ENCODE assay signal across 8 mouse cellular contexts in genomic region chr2:32167819-32168218, GRCm38 (mm10). TPM values are rescaled to one million over a fixed set of nuclear protein-coding genes. Genes with fewer than 3 reads are reported as not detected.
DNase-seq lines count a peak whose midpoint lies in the region; ATAC-seq and TF ChIP-seq lines count a peak whose summit lies in the region.

No protein-coding gene starts in this region.

- H3K36me3 ChIP-seq in ES-E14 (ENCODE audit: control insufficient read depth, insufficient read depth, low read length, poor library complexity, severe bottlenecking): peaks cover 5% of the 10 kb centered on the region; the same call in 1 of the 2 replicates
- H3K36me3 ChIP-seq in hindbrain, embryonic 12.5 days: no peaks in the 10 kb centered on the region

- no peak for TF ChIP-seq CTCF in bone marrow, adult 2 months (IDR thresholded peaks at IDR 0.05; ENCODE audit: control insufficient read depth, insufficient read depth, low read length)
- TF ChIP-seq CTCF in left cerebral cortex, adult 2 months (IDR thresholded peaks at IDR 0.05): peak; percentile 32

- ATAC-seq in frontal cortex, adult (ENCODE audit: low TSS enrichment): peak; percentile 66
- peak; percentile 76 for ATAC-seq in hindbrain, embryonic 12.5 days (ENCODE audit: low FRiP score)

- H3K9me3 ChIP-seq in ES-E14 (ENCODE audit: control insufficient read depth, insufficient read depth, low read depth, low read length): no peaks in the 10 kb centered on the region
- no peaks in the 10 kb centered on the region for H3K9me3 ChIP-seq in hindbrain, embryonic 12.5 days (replicated peaks)

- WGBS in bone marrow, adult 2 months: 2% methylated on average over 7 of the region's 7 CpGs
- 2% methylated on average over 7 of the region's 7 CpGs for WGBS in hindbrain, embryonic 12.5 days

- no peaks in the 10 kb centered on the region for H3K27me3 ChIP-seq in hindbrain, embryonic 12.5 days

- H3K27ac ChIP-seq in ES-E14 (ENCODE audit: insufficient read depth, low read depth, low read length, poor library complexity, severe bottlenecking): peak overlapping the region; percentile 98
- peak overlapping the region; percentile 68 for H3K27ac ChIP-seq in bone marrow, adult 2 months (ENCODE audit: control insufficient read depth, insufficient read depth, low read depth, low read length, poor library complexity)
- peak overlapping the region; percentile 86 for H3K27ac ChIP-seq in hindbrain, embryonic 12.5 days
- H3K27ac ChIP-seq in left cerebral cortex, adult 2 months: peak overlapping the region; percentile 89

- H3K4me3 ChIP-seq in ES-E14 (ENCODE audit: insufficient read depth in 1 of 2, low read depth in 1 of 2, low read length in 2 of 2, poor library complexity in 1 of 2, severe bottlenecking in 1 of 2): peak overlapping the region; percentile 58 to 71
- H3K4me3 ChIP-seq in bone marrow, adult 2 months (replicated peaks; ENCODE audit: control insufficient read depth, low read depth, low read length): no peak overlapping the region
- H3K4me3 ChIP-seq in hindbrain, embryonic 12.5 days: peak overlapping the region; percentile 12; the same call in 1 of the 2 replicates
- H3K4me3 ChIP-seq in left cerebral cortex, adult 2 months: peak overlapping the region; percentile 15; the same call in 1 of the 2 replicates

- intact Hi-C loops in left cerebral cortex, adult 2 months (cut with DNase I): no loop called here

- TF ChIP-seq POLR2A in bone marrow, adult 2 months (IDR thresholded peaks at IDR 0.05; ENCODE audit: borderline replicate concordance, control insufficient read depth, low read depth, low read length): no peak

- in situ Hi-C loops in ES-E14 (cut with MboI; ENCODE audit: low sequenced_read_pairs in 2 of 2, unreplicated experiment in 2 of 2): no loop called here

- H3K4me2 ChIP-seq in hindbrain, embryonic 12.5 days (replicated peaks): peak overlapping the region; percentile 40

- no peak for DNase-seq in ES-E14 (ENCODE audit: low read depth, low spot score)
- DNase-seq in left cerebral cortex, adult 2 months (ENCODE audit: extremely low spot score in 1 of 2, low spot score in 2 of 2): peak; percentile 61 to 74
- peak; percentile 81 to 88 for DNase-seq in lung, postnatal 4 days
- DNase-seq in right cerebral cortex, postnatal 10 days (ENCODE audit: low spot score in 2 of 2): peak; percentile 83 to 88
- DNase-seq in cerebellum, postnatal 4 days (ENCODE audit: low spot score in 2 of 2): no peak

- peaks cover 22 to 40% of the 10 kb centered on the region in 2 experiments for H3K4me1 ChIP-seq in ES-E14 (ENCODE audit: control insufficient read depth in 2 of 2, insufficient read depth in 2 of 2, low read length in 2 of 2, poor library complexity in 1 of 2)
- H3K4me1 ChIP-seq in bone marrow, adult 2 months (ENCODE audit: control insufficient read depth, insufficient read depth, low read length): peaks cover 17% of the 10 kb centered on the region
- peaks cover 81% of the 10 kb centered on the region for H3K4me1 ChIP-seq in hindbrain, embryonic 12.5 days

- H3K9ac ChIP-seq in ES-E14 (ENCODE audit: insufficient read depth, low read depth, low read length, poor library complexity, severe bottlenecking): peak overlapping the region; percentile 84
- H3K9ac ChIP-seq in hindbrain, embryonic 12.5 days: peak overlapping the region; percentile 51

TF ChIP-seq in ES-E14, 5 proteins besides CTCF, POLR2A, EP300 and RAD21:
- TF ChIP-seq MAFK (IDR thresholded peaks at IDR 0.05; ENCODE audit: insufficient read depth, low read depth, low read length) (no peak), ZC3H11A (IDR thresholded peaks at IDR 0.05; ENCODE audit: borderline replicate concordance, low read depth, low read length) (no peak), ZNF384 (IDR thresholded peaks at IDR 0.05; ENCODE audit: low read depth, low read length) (no peak), CHD2 (IDR thresholded peaks at IDR 0.05; ENCODE audit: low read depth, low read length) (no peak), HCFC1 (IDR thresholded peaks at IDR 0.05; ENCODE audit: borderline replicate concordance, insufficient read depth, low read length) (no peak)

RNA-seq across cellular contexts. Expression of gene Prrc2b, which starts 16.9 kb away (rescaled TPM):
- total RNA-seq in ES-E14 (2012; rRNA removed): 75.1 and 88.5 TPM in 2 replicates
- polyA plus RNA-seq in bone marrow, adult 2 months (2011; ENCODE audit: insufficient read depth, insufficient read length, low replicate concordance, missing spikeins): 32.3 and 44.5 TPM in 2 replicates
- 111 and 114 TPM in 2 replicates for polyA plus RNA-seq in hindbrain, embryonic 12.5 days (2016; fragmentation: Nextera tagmentation; extraction: Ambion mirVana)
- total RNA-seq in left cerebral cortex, adult 2 months (2021): 100 to 1,000 TPM; 268 to 280 TPM

Comparison
In these comparisons a context has a peak if more than half of its experiments do, and no peak if none do; other contexts are left out.
1. DNase-seq: peak in left cerebral cortex, adult 2 months (2 of 2), lung, postnatal 4 days (2 of 2) and right cerebral cortex, postnatal 10 days (2 of 2); none in ES-E14 (single experiment) and cerebellum, postnatal 4 days (0 of 2).
2. Peak in every context shown above with its lines, with median percentiles within 50 percentile points of each other: H3K27ac ChIP-seq.